Mouse (Mus musculus) testis, adult 2 months (tissue): ENCODE data around the gene Btbd9.

Source experiments
- CTCF ChIP-seq: fragments of 200-500 bp; IDR thresholded peaks from 2 replicates; pipeline ENCODE4 v1.5.1; 2012; ENCODE audit warnings: low read depth, mild to moderate bottlenecking, inconsistent platforms, low read length, moderate library complexity; ENCODE audit not compliant: control insufficient read depth, insufficient read depth, insufficient replicate concordance
- POLR2A ChIP-seq: fragments of 200-500 bp; IDR thresholded peaks from 2 replicates; pipeline ENCODE4 v1.6.1; 2012; ENCODE audit warnings: low read depth, mild to moderate bottlenecking, inconsistent platforms, low read length, moderate library complexity; ENCODE audit not compliant: control insufficient read depth

DNA sequence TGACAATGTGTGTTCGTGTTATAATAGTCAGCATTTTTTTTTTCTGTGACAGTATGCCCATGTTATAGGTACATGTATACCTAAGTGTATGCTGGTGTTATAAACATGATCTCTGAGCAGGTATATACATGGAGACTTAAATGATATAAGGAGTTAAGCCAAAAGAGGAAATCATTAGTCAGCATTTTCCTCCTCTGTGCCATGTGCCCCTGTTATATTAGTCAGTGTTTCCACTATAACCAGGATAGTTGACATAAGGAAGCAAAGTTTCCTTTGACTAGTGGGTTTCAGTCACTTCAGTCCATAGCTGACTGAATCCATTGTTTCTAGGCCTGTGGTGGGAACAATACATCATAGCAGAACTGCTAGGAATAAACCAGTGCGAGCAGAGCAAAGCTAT, 81.1 kb downstream of the Btbd9 start:
- TF ChIP-seq POLR2A (no peak), CTCF (no peak)
